Mouse (Mus musculus): Measurements from ENCODE around the gene Mat2a.
"Not testable (repeated sequence)": the region's sequence is repeated elsewhere in the genome, so short reads cannot be mapped to it uniquely, and the experiment has no call there.

The Mat2a gene

DNA sequence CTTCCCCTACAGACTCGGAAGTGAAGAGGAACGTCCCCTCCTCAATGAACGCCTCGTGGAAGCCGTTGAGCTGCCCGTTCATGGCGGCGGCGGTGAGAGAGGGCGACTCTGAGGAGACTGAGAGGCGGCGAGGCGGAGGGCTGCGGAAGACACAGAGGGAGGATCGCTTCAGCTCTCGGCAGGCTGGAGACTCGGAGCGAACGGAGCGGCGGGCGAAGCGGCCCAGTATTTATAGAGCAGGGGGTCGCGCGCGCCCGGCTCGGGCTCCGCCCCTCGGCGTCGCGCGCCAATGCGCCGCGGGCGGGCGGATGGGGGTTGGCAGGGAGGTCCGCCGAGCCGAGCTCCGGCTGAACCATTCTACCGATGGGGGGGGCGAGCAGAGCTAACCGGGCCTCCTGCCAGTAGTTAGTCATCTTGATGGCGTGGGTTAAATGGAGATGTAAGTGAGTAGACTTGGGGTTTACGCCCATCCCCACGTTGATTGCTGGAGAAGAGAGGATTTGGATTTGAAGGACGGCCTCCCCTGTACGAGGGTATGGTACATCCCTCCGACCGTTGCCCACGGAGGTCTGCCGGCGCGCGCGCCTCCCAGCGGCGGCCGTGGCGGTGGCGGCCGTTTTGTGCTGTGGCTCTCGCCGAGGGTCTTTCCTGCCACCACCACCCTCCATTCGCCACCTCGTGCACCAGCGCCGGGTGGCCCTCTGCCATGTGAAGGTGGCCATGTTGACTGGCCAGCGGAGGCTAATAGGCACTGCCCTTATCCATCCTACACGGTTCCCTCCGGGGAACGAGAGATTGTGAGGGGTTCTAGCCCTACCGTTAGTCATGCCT, at the start of gene Mat2a:
Mat2a (minus strand) TSS at position 204 of the 831 bp plus-strand sequence.
- peak; percentile 96 for DNase-seq (ENCODE audit: low read depth)

- DNase-seq (ENCODE audit: low read depth) = no peak
Measured at GRCm38 (mm10) chr6:72488850-72489249, 49.5 kb upstream of the Mat2a start.

- no peak for DNase-seq (ENCODE audit: low read depth)
Measured at GRCm38 (mm10) chr6:72487282-72487681, 47.9 kb upstream of the Mat2a start.

DNA sequence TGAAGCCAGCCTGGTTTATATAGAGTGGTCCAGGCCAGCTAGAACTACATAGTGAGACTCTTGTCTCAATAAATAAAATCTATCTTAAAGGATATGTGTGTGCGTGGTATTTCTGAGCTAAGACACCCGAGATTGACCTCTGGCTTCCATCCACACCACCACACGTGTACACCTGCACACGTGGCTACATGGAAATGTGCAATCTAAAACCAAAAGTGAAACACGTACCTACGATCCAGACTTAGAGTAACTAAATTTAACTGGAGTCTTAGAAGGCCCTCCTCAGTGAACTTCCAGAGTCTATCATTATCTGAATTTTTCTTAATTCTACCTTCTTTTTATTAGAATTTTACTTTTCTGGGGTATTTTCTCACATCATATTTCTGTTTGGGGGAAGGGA, 46.9 kb upstream of the Mat2a start:
- peak; percentile 25 for DNase-seq (ENCODE audit: low read depth)

DNA sequence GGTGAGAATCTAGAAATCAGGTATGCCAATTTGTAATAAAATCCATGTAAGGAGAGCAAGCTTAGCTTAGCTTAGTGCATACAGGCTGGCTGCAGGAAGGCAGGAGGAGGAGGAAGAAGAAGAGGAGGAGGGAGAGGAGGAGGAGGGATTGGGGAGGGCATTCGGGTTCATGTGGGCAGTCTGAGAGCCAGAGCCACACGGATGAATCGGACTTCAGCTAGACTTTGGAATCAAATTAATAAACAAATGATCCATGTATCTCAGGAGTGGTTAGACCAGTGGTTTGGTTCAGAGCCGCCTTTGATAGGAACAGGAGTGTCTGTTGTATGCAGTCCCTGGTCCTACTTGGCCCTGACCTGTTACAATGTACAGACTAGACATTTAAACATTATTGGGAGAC, 45.5 kb upstream of the Mat2a start:
- DNase-seq (ENCODE audit: low read depth) = no peak

DNA sequence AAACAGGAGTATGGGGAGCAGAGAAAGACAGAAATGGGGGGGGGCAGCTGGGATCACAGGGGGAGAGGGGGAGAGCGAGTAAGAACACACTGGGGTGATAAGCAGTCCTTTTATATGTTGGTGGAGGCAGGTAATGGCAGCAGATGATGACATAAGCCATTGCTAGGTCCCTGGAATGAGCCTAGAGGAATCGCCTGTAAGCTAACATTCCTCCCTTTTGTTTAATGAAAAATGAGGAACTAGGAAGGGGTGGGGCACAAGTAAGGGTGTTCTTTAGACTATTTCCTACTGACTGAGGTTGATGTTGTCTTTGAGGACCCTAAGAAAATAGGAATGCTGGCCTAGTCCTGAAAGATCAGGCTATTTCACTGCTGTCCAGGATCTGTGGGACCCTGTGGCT, 42.8 kb upstream of the Mat2a start:
- no peak for DNase-seq (ENCODE audit: low read depth)

DNA sequence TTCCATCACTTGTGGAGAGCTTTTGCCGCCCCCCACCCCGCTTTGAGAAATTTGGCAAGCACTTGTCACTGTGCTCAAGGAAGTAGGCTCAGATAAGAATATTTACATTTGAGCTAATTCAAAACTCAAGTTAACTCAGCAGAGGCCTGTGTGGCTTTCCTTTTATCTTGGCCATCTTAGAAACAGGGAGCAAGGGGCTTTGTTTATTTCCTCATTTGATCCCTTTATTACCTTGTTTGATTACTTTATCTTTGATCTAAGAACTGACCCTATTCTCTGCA, 41.0 kb upstream of the Mat2a start:
- DNase-seq (ENCODE audit: low read depth) = no peak

DNA sequence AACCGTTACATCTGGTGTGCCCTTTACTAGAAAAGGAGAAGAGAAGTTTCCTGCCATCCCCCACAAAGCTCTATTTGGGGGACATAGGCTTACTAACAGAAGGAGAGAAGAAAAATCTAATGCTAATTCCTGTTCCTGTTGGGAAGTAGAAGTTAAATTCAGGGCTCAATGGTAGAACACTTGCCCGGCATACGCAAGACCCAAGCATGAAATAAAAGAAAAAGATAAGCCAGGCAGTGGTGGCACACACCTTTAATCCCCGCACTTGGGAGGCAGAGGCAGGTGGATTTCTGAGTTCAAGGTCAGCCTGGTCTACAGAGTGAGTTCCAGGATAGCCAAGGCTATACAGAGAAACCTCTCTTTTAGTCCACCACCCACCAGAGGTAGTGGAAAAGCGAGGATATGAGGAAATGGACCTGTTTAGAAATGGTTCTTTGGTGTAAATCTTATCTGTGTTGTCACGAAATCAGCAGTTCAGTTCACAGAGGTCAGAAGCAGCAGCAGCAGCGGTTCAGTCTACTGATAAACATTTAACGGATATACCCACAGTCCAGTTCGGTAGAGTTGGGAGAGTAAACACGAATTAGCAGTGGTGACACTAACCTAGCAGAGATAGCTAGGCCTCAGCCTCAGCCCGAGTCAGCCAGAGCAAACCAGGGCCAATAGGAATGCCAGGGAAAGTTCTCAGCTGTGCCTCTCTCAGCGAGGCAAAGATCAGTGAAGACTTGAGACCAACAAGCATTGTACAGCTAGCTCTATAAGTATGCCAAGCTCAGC, 40.5 kb upstream of the Mat2a start:
- no peak for DNase-seq (ENCODE audit: low read depth)

- DNase-seq (ENCODE audit: low read depth) = not testable (repeated sequence)
Measured at GRCm38 (mm10) chr6:72478691-72479090, 39.3 kb upstream of the Mat2a start.

DNA sequence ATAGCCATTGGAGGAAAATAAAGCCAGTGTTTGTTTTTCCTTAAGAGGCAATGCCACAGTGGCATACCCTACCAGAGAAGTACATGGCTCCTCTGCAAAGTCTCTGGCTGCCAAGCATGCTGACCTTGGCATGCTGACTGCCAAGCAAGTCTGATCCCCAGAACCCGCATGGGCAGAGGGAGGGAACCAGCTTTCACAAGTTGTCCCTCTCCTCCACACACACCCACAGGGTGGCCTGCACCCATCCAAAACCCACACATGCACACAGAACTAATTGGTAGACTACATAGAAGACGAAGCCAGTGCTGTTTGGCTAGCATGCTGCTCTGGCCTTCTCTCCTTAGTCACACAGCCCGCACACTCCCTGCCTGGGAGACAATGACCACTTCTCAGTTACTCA, 38.3 kb upstream of the Mat2a start:
- DNase-seq (ENCODE audit: low read depth) = no peak

- DNase-seq (ENCODE audit: low read depth) = no peak
Measured at GRCm38 (mm10) chr6:72476836-72477235, 37.5 kb upstream of the Mat2a start.

DNA sequence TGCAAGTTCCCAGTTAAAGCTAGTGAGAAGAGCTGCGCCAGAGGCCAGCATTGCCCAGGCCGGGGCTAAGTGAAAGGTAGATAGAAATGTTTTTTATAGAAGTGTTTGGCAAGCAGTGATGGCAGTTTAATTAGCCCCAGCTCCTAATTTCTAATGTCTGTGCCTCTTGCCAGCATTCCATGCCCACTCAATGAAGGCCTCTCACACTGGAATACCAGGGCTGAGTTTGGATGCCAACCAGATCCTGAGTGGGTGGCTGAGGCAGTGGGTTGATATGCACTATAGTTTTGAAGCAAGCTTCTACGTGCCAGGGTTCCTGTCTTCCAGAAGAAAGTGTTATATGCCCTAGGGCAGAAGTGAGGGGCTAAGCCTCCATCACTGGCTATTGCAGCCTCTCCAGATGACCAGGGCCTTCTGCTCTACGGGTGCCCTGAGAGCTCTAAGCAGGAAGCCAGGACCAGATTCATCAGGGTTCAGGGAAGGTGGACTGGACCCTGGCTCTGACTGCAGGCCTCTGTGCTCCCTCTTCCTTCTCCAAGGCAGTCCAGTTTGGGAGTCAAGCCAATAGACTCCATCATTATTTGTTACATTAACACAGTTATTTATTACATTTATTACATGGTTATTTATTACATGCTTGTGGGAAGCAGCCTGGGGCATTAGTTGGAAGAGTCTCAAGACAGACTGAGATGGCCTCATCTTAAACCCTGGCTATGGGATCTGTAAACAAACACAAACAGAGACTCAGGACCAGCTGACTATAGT, 36.0 kb upstream of the Mat2a start:
- DNase-seq (ENCODE audit: low read depth) = no peak

DNA sequence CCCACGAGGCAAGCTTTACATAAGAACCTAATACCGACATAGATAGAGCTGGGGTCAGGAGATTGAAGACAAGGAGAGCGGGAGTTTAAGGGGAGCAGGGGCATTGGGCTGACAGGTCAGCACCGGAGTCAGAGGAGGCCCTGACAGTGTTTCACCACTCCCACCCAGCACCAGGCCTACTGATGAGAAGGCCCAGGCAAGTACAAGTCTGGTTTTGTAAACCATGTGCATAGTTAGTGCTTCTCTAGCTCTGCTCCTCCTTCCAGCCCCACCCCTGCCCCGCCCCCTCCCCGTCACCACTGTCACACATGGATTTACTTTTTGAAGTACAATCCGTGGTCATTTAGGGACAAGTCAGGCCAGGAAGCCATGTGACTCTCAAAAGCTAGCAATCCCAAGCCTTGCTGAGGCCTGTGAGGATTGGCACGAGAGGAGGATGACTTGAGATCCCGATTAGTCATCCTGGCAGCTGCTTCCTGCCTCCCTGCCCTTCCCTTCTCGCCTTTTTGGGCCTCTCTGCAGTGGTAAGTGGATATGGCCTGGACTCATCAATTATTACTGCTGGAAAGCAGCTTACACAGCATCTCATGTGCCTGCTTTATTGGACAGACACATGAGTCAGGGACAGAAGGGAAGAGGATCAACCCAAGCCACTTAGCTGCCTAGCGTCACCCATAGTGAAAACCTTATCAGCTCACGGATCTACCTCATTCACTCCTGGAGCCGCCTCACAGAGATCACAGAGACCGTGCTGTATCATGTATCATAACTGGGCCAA, 34.1 kb upstream of the Mat2a start:
- peak; percentile 16 for DNase-seq (ENCODE audit: low read depth)

DNA sequence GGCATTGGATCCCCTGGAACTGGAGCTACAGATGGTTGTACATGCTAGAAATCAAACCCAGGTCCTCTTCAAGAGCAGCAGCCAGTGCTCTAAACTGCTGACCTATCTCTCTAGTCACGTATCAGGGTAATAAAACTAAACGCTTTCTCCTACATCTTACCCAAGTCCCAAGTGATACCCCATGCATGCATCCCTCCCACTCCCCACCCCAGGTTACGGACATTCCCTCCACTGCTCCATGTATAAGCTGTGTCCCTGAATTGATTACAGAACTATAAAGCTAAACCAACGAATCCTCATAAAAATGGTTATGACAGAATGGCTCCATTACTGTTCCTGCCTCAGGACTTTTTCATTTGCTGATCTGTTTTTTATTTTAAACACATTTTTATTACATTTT, 26.8 kb upstream of the Mat2a start:
- DNase-seq (ENCODE audit: low read depth) = no peak

DNA sequence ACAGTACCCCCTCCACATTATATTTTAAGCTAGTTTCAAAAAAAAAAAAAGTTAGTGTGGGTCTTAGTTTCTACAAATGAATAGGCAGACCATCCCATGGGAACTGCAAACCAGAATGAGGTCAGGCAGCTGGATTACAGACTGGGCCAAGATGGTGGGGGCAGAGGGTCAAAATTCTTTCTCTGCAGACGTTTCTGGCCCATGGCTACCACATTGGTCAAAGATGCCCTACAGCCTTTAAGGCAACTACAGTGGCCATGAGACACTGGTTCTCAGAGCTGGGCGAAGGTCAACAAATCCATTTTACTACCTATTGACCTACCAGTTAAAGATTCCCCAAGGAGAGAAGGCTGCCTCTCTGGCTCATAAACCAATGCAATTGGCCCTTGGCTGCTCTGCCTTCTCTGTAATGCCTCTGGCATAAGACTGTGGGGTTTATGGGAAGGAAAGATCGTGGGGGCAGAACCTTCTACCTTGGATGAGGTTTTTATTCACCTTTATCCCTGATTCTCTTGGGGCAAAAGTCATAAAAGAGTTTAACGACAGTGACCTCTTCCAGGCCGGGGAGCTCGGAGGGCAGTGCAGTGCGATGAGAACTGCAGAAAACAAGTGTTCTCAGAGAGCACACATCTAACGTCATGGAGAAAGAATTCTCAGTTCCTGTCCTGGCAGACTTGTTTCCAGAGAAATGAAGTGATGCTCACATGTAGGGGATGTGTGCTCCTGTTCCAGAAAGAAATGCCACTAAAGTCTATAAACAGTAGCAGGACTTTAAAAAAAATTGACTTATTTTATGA, 26.2 kb upstream of the Mat2a start:
- no peak for DNase-seq (ENCODE audit: low read depth)

- DNase-seq (ENCODE audit: low read depth) = not testable (repeated sequence)
Measured at GRCm38 (mm10) chr6:72462550-72463257, 23.3 kb upstream of the Mat2a start.

DNA sequence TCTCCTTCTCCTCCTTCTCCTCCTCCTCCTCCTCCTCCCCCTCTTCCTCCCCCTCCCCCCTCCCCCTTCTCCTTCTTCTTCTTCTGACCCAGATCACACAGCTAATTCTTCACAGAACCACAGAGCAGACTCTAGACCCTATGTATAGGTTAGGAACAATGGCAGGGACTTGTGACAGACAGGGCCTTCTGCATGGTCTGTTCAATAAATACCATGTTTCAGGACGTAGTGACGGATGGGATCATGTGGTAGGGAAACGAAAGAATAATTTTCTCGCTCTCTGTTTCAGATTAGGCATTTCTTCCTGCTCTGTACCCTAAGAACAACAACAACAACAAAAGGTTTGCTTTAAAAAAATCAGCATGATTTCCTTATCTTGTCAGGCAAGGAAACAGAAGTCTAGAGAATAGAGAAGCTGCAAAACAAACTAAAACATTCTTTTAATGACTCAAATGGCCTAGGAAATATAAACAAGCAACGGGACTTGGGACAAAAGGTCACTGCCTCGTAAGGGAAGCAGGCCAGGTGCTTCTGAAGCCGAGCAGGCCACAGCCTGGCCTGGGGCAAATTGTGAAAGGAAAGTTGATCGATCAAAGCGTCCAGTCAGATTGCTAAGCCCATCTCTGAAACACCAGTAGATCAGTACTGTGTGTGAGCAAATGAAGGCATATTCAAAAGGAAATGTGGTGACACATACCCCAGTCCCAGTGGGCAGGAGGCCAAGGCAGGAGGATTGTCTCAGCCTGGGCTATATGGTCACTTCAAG, 20.9 kb upstream of the Mat2a start:
- DNase-seq (ENCODE audit: low read depth) = no peak

GRCm38 (mm10) chr6:72458921-72459320, 19.6 kb upstream of the Mat2a start:
- DNase-seq (ENCODE audit: low read depth) = no peak

DNA sequence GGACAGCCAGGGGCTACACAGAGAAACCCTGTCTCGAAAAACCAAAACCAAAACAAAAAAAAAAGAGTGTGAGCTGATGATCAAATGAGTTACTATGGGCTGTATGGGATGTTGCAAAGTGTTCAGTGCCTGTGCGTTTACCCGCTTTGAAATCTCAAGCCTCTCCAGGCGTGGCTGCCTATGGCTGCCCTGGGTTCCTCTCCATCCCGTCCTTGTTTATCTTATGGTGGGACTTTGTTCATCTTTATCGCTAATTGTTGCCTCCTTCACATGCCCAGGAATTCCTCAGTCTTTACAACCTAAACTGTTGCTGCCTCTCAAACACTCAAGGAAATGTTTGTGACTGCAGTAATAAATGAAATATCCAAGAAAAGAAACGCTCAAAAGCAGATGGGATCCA, 19.1 kb upstream of the Mat2a start:
- DNase-seq (ENCODE audit: low read depth) = no peak

- DNase-seq (ENCODE audit: low read depth) = no peak
Measured at GRCm38 (mm10) chr6:72456567-72456966, 17.2 kb upstream of the Mat2a start.

Measured in naive thymus-derived CD4-positive, alpha-beta T cell, adult 2 months (primary cell).